Mouse (Mus musculus) intestine, embryonic 14.5 days (tissue): ENCODE measurements around the gene Morc4. TPM values are rescaled to one million over a fixed set of nuclear protein-coding genes. Genes with fewer than 3 reads are reported as not detected.

ENCODE experiments used
- ATAC-seq: fragments of 200-750 bp; cut with Nextera tagmentation; replicated peaks from 2 replicates; pipeline ENCODE4 v1.8.0; 2017; ENCODE audit warnings: low read depth, moderate number of reproducible peaks, moderate TSS enrichment, moderate library complexity; ENCODE audit not compliant: low FRiP score, low TSS enrichment
- DNase-seq: peaks from one replicate; pipeline ENCODE4 v3.0.0-alpha.2; 2018; ENCODE audit warnings: low spot score
- H3K27ac ChIP-seq: fragments of 300-500 bp; sonication (generic); 2 replicates; pipeline ENCODE4 v1.5.1; 2014; ENCODE audit warnings: low read depth, mild to moderate bottlenecking, control low read depth
- H3K27me3 ChIP-seq: fragments of 300-500 bp; sonication (generic); replicated peaks from 2 replicates; pipeline ENCODE4 v1.6.1; 2014; ENCODE audit warnings: low read length, control low read depth; ENCODE audit not compliant: control insufficient read depth, insufficient read depth
- H3K36me3 ChIP-seq: fragments of 300-500 bp; sonication (generic); 2 replicates; pipeline ENCODE4 v1.6.1; 2014; ENCODE audit warnings: low read length, control low read depth; ENCODE audit not compliant: control insufficient read depth, insufficient read depth
- H3K4me1 ChIP-seq: fragments of 300-500 bp; sonication (generic); replicated peaks from 2 replicates; pipeline ENCODE4 v1.6.1; 2014; ENCODE audit warnings: low read length, control low read depth, mixed read lengths; ENCODE audit not compliant: control insufficient read depth, insufficient read depth
- H3K4me2 ChIP-seq: fragments of 300-500 bp; sonication (generic); 2 replicates; pipeline ENCODE4 v1.6.1; 2014; ENCODE audit warnings: low read length
- H3K4me3 ChIP-seq: fragments of 300-500 bp; sonication (generic); 2 replicates; pipeline ENCODE4 v1.5.1; 2014; ENCODE audit warnings: low read depth, low read length, control low read depth, mixed read lengths
- H3K9ac ChIP-seq: fragments of 300-500 bp; sonication (generic); 2 replicates; pipeline ENCODE4 v1.6.1; 2014; ENCODE audit warnings: mild to moderate bottlenecking, low read length
- H3K9me3 ChIP-seq: fragments of 300-500 bp; sonication (generic); 2 replicates; pipeline ENCODE4 v1.6.1; 2016; ENCODE audit warnings: low read length, control low read depth; ENCODE audit not compliant: control insufficient read depth
- WGBS: fragments of 180-500 bp; shearing (Covaris S2); extraction: QIAGEN DNeasy Blood & Tissue Kit; methylation state at CpG from one replicate; pipeline ENCODE4 v1.1.7; 2014; 5-methylcytosine and 5-hydroxymethylcytosine counted together
- polyA plus RNA-seq: library from polyadenylated mRNA; unstranded; fragments of >200 nt; fragmentation: Nextera tagmentation; extraction: Ambion mirVana; gene quantifications from 2 replicates; pipeline ENCODE4 v1.2.1, GENCODE M21; 2014

Gene Morc4
- polyA plus RNA-seq, 1 experiment from 2014 or later = 13.4 TPM

DNA sequence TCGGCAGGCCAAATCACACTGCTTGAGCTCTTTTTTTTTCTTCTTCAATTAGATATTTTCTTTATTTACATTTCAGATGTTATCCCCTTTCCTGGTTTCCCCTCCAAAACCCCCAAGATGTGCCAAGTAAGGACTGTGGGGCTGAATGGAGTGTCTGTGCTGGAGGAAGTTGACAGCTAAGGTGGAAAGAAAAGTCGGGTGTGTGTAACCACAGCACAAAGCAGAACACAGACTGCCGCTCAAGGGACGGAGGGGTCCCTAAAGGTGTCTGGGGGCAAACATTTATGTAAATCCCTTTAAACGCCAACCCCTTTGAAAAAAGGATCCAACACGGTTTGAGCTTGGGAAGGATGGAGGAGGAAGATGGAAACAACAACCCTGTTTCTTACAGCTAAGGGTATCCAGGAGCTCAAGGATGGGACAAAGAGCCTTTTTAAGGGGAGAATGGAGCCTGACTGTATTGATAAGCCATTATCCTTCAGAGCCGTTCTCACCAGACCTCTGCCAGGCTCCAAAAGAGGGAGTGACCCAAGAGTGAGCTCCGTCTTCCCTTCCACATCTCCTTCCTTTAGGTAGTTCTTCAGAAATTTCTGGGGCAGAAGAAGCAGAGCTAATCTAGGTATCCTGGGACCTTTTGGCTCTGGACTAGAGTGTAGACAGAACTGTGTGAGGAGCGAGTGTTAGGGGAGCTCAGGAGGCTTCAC is 58.0 kb downstream of the Morc4 start:
- Histone ChIP-seq H3K4me1 (no peaks in the 10 kb centered on the region), H3K4me2 (no peak overlapping the region), H3K27ac (no peak overlapping the region), H3K27me3 (peaks cover 4% of the 10 kb centered on the region; the same call in 1 of the 2 replicates), H3K4me3 (no peak overlapping the region), H3K9ac (no peak overlapping the region), H3K9me3 (no peaks in the 10 kb centered on the region), H3K36me3 (no peaks in the 10 kb centered on the region)
- DNase-seq = no peak
- no peak for ATAC-seq
- WGBS = 78% methylated on average over 9 of the region's 9 CpGs

DNA sequence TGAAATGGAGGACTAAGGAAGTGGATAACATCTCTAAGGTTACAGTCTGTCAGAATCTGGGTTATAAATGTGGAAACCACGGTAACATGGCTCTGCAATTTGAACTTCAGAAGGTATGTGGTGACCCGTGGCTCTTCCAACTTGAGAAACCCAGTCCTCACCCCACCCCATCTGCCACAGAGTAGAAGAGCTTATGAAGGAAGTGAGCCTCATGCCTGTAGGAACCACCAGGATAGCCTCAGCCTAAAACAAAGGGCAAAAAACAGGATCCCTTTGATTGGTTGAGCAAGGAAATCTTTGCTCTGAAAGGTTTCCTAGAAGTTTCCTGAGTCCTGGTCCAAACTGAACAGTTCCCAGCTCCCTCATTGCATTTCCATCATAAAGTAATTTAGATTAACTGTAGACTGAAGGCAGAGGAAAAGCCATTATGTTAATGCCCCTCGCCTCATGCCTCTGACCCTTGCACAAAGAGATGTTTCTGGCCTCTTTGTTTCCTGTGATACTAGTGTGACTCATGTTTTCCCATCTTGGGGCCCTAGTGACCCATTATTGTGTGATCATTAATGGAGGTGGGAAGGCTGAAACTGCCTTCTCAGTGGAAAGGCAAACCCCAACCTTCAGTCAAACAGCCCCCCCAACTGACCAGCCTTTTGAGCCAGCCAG is 58.7 kb downstream of the Morc4 start:
- DNase-seq (no peak), ATAC-seq (no peak; the same call in 1 of the 2 replicates)
- no peaks in the 10 kb centered on the region for H3K9me3 ChIP-seq
- H3K4me1 ChIP-seq = no peaks in the 10 kb centered on the region
- no peak overlapping the region for H3K9ac ChIP-seq
- no peak overlapping the region for H3K4me3 ChIP-seq
- H3K27me3 ChIP-seq = peaks cover 4% of the 10 kb centered on the region; the same call in 1 of the 2 replicates
- 59% methylated on average over 3 of the region's 3 CpGs for WGBS
- H3K4me2 ChIP-seq = no peak overlapping the region
- H3K36me3 ChIP-seq = no peaks in the 10 kb centered on the region
- no peak overlapping the region for H3K27ac ChIP-seq

DNA sequence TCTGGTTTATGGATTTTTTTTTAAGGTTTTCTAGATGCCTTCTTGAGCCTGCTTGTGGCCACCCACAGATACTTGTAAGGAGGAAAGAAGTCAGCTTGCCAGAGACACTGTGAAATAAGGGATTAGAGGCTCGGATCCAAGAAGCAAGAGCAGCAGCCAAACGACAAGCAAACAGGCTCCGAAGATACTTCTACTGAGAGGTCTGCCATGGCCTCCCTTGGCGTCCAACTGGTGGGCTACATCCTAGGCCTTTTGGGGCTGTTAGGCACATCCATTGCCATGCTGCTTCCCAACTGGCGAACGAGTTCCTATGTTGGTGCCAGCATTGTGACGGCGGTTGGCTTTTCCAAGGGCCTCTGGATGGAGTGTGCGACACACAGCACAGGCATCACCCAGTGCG is 63.0 kb downstream of the Morc4 start:
- 0 out of 2 replicates have a peak overlapping the region, but pooled peaks have one; percentile 16 for H3K27ac ChIP-seq
- no peak for ATAC-seq
- no peak overlapping the region for H3K4me2 ChIP-seq
- no peaks in the 10 kb centered on the region for H3K4me1 ChIP-seq
- H3K9ac ChIP-seq = no peak overlapping the region
- no peak for DNase-seq
- no peak overlapping the region for H3K4me3 ChIP-seq
- peaks cover 4% of the 10 kb centered on the region; the same call in 1 of the 2 replicates for H3K27me3 ChIP-seq
- H3K9me3 ChIP-seq = no peaks in the 10 kb centered on the region
- no peaks in the 10 kb centered on the region for H3K36me3 ChIP-seq
- WGBS = 82% methylated on average over 10 of the region's 10 CpGs

DNA sequence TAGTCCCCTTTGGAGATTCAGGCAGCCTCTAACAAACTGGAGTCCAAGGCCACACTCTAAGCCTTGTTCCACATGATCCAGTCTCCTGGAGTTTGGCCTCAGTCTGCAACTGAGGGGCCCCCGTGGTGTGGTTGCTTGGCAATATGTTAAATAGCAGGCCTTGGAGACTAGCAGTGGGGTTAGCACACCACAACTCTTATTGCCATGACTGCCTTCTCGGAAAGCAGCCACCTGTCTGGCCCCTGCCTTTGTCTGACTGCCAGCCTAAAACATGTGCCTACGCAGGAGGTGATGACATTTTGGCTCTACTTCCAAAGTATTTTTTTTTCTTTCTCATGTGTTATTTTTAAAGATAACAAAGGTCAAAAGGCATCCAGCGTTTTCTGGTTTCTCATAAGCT is 63.4 kb downstream of the Morc4 start:
- H3K27me3 ChIP-seq = peaks cover 4% of the 10 kb centered on the region; the same call in 1 of the 2 replicates
- WGBS = 47% methylated on average over 4 of the region's 4 CpGs
- no peaks in the 10 kb centered on the region for H3K4me1 ChIP-seq
- no peak overlapping the region for H3K4me3 ChIP-seq
- no peak overlapping the region for H3K9ac ChIP-seq
- no peak overlapping the region for H3K4me2 ChIP-seq
- no peaks in the 10 kb centered on the region for H3K9me3 ChIP-seq
- ATAC-seq (0 out of 2 replicates have a peak, but pooled peaks have one; percentile 50), DNase-seq (no peak)
- 0 out of 2 replicates have a peak overlapping the region, but pooled peaks have one; percentile 16 for H3K27ac ChIP-seq
- no peaks in the 10 kb centered on the region for H3K36me3 ChIP-seq

DNA sequence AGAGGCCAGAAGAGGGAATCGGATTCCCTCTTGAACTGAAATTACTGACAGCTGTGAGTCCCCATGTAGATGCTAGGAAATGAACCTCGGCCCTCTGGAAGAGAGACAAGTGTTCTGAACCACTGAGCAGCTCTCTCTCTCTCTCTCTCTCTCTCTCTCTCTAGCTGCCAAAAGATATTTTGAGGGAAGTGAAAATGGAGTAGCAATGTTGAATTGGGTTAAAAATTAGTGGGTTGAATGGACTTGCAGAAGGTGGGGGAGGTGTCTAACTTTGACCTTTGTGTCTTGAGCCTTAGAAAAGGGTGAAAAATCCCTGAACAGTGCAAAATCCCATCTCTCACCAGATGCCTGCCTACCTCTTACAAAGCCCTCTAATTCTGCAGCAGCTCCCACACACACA is 64.1 kb downstream of the Morc4 start:
- H3K27ac ChIP-seq = no peak overlapping the region
- no peak overlapping the region for H3K9ac ChIP-seq
- H3K4me2 ChIP-seq = no peak overlapping the region
- H3K27me3 ChIP-seq = peaks cover 5% of the 10 kb centered on the region; the same call in 1 of the 2 replicates
- no peaks in the 10 kb centered on the region for H3K36me3 ChIP-seq
- no peak for DNase-seq
- H3K4me1 ChIP-seq = no peaks in the 10 kb centered on the region
- WGBS = 70% methylated on average over 2 of the region's 2 CpGs
- ATAC-seq = no peak
- H3K9me3 ChIP-seq = no peaks in the 10 kb centered on the region
- H3K4me3 ChIP-seq = no peak overlapping the region

DNA sequence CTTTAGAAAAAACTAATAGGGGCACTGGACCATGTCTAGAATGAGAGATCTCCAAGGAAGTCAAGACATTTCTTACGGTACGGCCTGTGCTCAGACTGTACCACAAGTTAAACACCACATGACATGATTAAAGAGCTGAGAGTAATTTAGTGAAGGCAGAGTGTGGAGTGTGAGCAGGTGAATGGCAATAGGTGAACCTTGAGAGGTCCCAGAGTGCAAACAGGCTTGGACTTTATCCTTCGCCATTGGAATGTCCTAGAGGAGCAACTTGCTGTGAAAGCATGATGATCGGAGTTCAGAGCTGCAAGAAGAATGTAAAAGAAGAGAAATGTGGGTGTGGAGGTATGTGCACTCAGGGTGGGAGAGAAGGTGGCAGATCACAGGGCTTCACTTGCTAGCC is 65.6 kb downstream of the Morc4 start:
- Histone ChIP-seq H3K4me2 (no peak overlapping the region), H3K27ac (no peak overlapping the region), H3K4me1 (no peaks in the 10 kb centered on the region), H3K4me3 (no peak overlapping the region), H3K9me3 (no peaks in the 10 kb centered on the region), H3K36me3 (no peaks in the 10 kb centered on the region), H3K9ac (no peak overlapping the region), H3K27me3 (peaks cover 7% of the 10 kb centered on the region; the same call in 1 of the 2 replicates)
- WGBS = 75% methylated on average over 4 of the region's 4 CpGs
- DNase-seq (no peak), ATAC-seq (no peak)

DNA sequence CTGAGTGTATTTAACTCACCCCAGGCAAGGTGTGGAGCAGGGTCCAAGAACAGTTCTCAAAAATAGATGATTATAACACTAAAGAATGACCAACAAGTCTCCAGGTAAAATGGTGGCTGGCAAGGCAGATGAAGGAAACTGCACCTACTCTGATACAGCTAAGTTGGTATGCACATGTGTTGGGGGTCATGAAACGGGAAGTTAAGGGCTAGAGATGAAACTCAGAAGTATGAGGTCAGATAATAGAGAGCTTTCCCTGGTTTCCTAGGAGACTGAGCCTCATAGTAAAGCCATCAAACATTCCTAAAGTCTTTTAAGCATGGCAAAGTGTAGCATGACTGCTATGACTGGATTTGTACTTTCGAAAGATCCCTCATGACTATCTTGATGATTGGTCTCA is 68.4 kb downstream of the Morc4 start:
- 69% methylated on average over 2 of the region's 2 CpGs for WGBS
- DNase-seq (no peak), ATAC-seq (no peak)
- H3K36me3 ChIP-seq = no peaks in the 10 kb centered on the region
- no peak overlapping the region for H3K4me2 ChIP-seq
- no peaks in the 10 kb centered on the region for H3K4me1 ChIP-seq
- 0 out of 2 replicates have a peak, but pooled peaks cover 3% of the 10 kb centered on the region for H3K27me3 ChIP-seq
- no peak overlapping the region for H3K27ac ChIP-seq
- H3K9me3 ChIP-seq = no peaks in the 10 kb centered on the region
- H3K9ac ChIP-seq = no peak overlapping the region
- no peak overlapping the region for H3K4me3 ChIP-seq

DNA sequence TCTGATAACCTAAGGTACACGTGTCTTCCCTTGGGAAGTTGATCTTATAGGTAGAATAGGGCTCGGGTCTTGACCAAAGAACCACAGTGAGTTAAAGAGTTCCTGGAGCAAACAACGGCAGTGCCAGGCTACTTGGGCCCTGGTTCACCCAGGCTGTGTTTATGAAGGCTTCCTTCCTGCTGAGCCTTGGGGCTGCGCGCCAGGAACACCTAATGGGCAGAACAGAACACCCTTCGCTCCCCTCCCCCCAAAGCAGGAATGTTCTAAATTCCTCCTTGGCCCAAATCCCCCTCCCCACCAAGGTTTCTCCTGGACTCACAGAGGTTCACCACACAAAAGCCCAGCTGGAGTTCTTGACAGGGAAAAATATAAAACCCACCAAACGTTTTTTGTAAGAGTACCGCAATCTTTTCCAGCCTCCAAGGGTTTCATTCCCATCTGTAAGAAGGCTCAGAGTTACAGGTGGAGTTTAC is 71.0 kb downstream of the Morc4 start, which contains the start of gene Cldn2:
TSS of gene Cldn2 (plus strand) at position 423 of the 473 bp plus-strand sequence.
- Histone ChIP-seq H3K4me1 (no peaks in the 10 kb centered on the region), H3K4me3 (no peak within 1 kb of the TSS), H3K9ac (no peak within 1 kb of the TSS), H3K27ac (no peak within 1 kb of the TSS), H3K4me2 (no peak within 1 kb of the TSS), H3K9me3 (no peaks in the 10 kb centered on the region), H3K27me3 (0 out of 2 replicates have a peak, but pooled peaks cover 3% of the 10 kb centered on the region), H3K36me3 (no peaks in the 10 kb centered on the region)
- DNase-seq (no peak), ATAC-seq (no peak)
- 63% methylated on average over 8 of the region's 8 CpGs for WGBS
